Mouse (Mus musculus) bone marrow, adult 2 months (tissue): ENCODE results near the gene Tmem9.

Experiments used
- CTCF ChIP-seq: fragments of 200-500 bp; IDR thresholded peaks from 2 replicates; pipeline ENCODE4 v1.5.1; 2011; ENCODE audit warnings: low read length, control low read depth; ENCODE audit not compliant: control insufficient read depth, insufficient read depth
- POLR2A ChIP-seq: fragments of 200-500 bp; IDR thresholded peaks from 2 replicates; pipeline ENCODE4 v1.6.1; 2011; ENCODE audit warnings: low read depth, mild to moderate bottlenecking, control low read depth, low read length, borderline replicate concordance; ENCODE audit not compliant: control insufficient read depth

DNA sequence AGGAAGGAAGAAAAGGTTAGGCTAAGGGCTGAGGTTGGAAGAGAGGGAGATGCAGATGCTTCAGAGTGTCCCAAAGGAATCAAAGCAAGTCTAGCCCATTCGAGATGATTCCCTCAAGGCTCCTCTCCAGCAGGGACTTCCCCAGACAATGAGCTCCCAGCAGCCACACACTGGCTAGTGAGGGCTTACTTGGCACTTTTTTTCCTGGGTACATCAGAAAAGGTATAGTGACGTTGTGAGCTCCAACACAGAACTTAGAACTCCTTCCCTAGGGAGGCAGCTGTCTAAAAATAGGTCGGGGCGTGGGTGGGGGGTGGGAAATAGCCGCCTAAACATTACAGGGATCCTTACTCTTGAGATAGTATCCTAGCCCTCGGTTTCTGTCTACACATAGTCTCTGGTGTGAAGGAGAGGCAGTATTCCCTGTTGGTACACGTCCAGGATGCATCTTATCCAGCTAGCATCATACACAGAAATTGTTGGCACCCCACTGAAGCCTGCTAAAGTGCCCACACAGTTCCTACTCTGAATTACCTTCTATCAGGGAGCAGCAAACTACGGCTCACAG, 8.1 kb upstream of the Tmem9 start:
- TF ChIP-seq POLR2A (no peak), CTCF (no peak)
